Mouse (Mus musculus): ENCODE data around the gene Cdkn3. TPM values are rescaled to one million over a fixed set of nuclear protein-coding genes. Genes with fewer than 3 reads are reported as not detected.

Cdkn3 gene
- polyA plus RNA-seq, 1 experiment = 1.1 TPM

DNA sequence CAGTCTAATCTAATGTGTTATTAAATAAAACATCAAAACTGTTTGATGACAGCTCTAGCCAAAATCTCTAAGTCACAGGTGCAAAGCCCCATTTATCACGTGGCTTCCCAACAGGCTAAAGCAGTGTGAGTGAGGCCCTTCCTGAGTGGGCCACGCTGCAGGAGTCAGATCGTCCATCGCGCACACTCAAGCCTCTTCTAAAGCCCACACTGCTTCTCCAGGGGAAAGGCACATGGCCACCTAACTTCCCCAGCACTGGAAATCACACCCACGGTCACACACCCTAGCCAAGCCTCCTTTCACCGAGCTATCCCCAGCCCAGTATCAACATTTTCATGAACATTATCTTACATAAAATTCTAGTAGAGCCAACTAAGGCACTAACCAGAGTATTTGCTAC, 20.7 kb downstream of the Cdkn3 start:
- WGBS = 87% methylated on average over 7 of the region's 7 CpGs
- Histone ChIP-seq H3K4me3 (replicated peaks; ENCODE audit: extremely low read depth, low read depth, low read length) (no peak overlapping the region), H3K4me1 (ENCODE audit: control insufficient read depth, insufficient read depth, low read length) (no peaks in the 10 kb centered on the region; the same call in 1 of the 2 replicates)
- TF ChIP-seq POLR2A (IDR thresholded peaks at IDR 0.05; ENCODE audit: borderline replicate concordance, extremely low read depth, low read depth, low read length) (no peak), CTCF (IDR thresholded peaks at IDR 0.05; ENCODE audit: insufficient read depth, low read length) (no peak)
- DNase-seq = no peak

- Histone ChIP-seq H3K4me1 (ENCODE audit: control insufficient read depth, insufficient read depth, low read length) (peaks cover 6% of the 10 kb centered on the region; the same call in 1 of the 2 replicates), H3K4me3 (replicated peaks; ENCODE audit: extremely low read depth, low read depth, low read length) (no peak overlapping the region)
- no peak for TF ChIP-seq POLR2A (IDR thresholded peaks at IDR 0.05; ENCODE audit: borderline replicate concordance, extremely low read depth, low read depth, low read length)
- no peak for TF ChIP-seq CTCF (IDR thresholded peaks at IDR 0.05; ENCODE audit: insufficient read depth, low read length)
- DNase-seq = no peak
- 76% methylated on average over 8 of the region's 8 CpGs for WGBS
Measured at GRCm38 (mm10) chr14:46782187-46782828, 22.0 kb downstream of the Cdkn3 start.

- 83% methylated on average over 10 of the region's 10 CpGs for WGBS
- no peak for DNase-seq
- no peak overlapping the region for H3K4me3 ChIP-seq (replicated peaks; ENCODE audit: extremely low read depth, low read depth, low read length)
- TF ChIP-seq CTCF (IDR thresholded peaks at IDR 0.05; ENCODE audit: insufficient read depth, low read length) (no peak), POLR2A (IDR thresholded peaks at IDR 0.05; ENCODE audit: borderline replicate concordance, extremely low read depth, low read depth, low read length) (no peak)
- peaks cover 7% of the 10 kb centered on the region; the same call in 1 of the 2 replicates for H3K4me1 ChIP-seq (ENCODE audit: control insufficient read depth, insufficient read depth, low read length)
Measured at GRCm38 (mm10) chr14:46783327-46783926, 23.1 kb downstream of the Cdkn3 start.

GRCm38 (mm10) chr14:46785247-46785646, 24.9 kb downstream of the Cdkn3 start:
- TF ChIP-seq CTCF (IDR thresholded peaks at IDR 0.05; ENCODE audit: insufficient read depth, low read length) = no peak
- TF ChIP-seq POLR2A (IDR thresholded peaks at IDR 0.05; ENCODE audit: borderline replicate concordance, extremely low read depth, low read depth, low read length) = no peak
- no peak for DNase-seq
- Histone ChIP-seq H3K4me3 (replicated peaks; ENCODE audit: extremely low read depth, low read depth, low read length) (no peak overlapping the region), H3K4me1 (ENCODE audit: control insufficient read depth, insufficient read depth, low read length) (peaks cover 8% of the 10 kb centered on the region; the same call in 1 of the 2 replicates)
- 85% methylated on average over 5 of the region's 5 CpGs for WGBS

GRCm38 (mm10) chr14:46787454-46787786, 27.1 kb downstream of the Cdkn3 start:
- WGBS = under 1% methylated on average over 11 of the region's 11 CpGs
- Histone ChIP-seq H3K4me1 (ENCODE audit: control insufficient read depth, insufficient read depth, low read length) (peaks cover 8% of the 10 kb centered on the region; the same call in 1 of the 2 replicates), H3K4me3 (replicated peaks; ENCODE audit: extremely low read depth, low read depth, low read length) (peak overlapping the region; percentile 91)
- TF ChIP-seq POLR2A (IDR thresholded peaks at IDR 0.05; ENCODE audit: borderline replicate concordance, extremely low read depth, low read depth, low read length) = no peak
- no peak for TF ChIP-seq CTCF (IDR thresholded peaks at IDR 0.05; ENCODE audit: insufficient read depth, low read length)
- DNase-seq = no peak

DNA sequence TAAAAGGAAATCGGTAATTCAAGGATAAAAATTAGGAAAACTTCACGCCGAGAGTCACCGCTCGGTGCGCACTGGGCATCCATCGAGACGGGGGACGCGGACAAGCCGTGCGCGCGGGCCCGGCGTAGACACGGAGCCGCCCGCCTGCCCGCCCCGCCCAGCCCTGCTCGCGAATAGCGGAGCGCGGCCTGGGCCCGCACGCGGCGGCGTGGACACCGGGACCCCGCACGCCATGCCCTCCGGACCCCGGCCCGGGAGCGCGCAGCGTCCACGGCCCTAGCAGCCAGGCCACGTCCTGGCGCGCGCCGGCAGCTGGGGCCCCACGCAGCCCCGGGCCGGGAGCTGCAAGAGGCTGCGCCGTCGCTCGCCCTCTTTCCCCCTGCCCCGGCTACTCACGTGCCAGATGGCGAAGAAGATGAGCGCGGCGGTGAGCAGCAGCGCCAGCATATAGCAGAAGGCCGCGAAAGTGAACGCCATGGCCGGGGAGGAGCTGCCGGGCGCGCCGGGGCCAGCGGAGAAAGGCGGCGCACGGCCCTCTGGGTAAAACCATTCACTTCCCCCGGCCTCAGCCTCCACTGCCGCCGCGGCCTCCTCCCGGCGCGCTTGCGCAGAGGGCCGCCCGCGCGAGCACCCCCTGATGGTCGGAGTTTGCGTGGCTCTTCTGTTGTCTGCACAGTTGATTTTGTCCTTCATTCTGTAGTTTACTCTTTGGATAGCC, 27.6 kb downstream of the Cdkn3 start, which contains the start of gene Cnih1:
Gene Cnih1, minus strand, starts transcription at position 625 of the 718 bp plus-strand sequence.
- 0 out of 2 replicates have a peak, but pooled peaks have one; percentile 18 for TF ChIP-seq POLR2A (IDR thresholded peaks at IDR 0.05; ENCODE audit: borderline replicate concordance, extremely low read depth, low read depth, low read length)
- peak; percentile 61 for TF ChIP-seq CTCF (IDR thresholded peaks at IDR 0.05; ENCODE audit: insufficient read depth, low read length)
- Histone ChIP-seq H3K4me3 (replicated peaks; ENCODE audit: extremely low read depth, low read depth, low read length) (peak within 1 kb of the TSS; percentile 91), H3K4me1 (ENCODE audit: control insufficient read depth, insufficient read depth, low read length) (peaks cover 8% of the 10 kb centered on the region; the same call in 1 of the 2 replicates)
- DNase-seq = peak; percentile 87
- under 1% methylated on average over 85 of the region's 86 CpGs for WGBS

GRCm38 (mm10) chr14:46788505-46788901, 28.2 kb downstream of the Cdkn3 start:
- peaks cover 8% of the 10 kb centered on the region; the same call in 1 of the 2 replicates for H3K4me1 ChIP-seq (ENCODE audit: control insufficient read depth, insufficient read depth, low read length)
- H3K4me3 ChIP-seq (replicated peaks; ENCODE audit: extremely low read depth, low read depth, low read length) = no peak overlapping the region
- WGBS = 10% methylated on average over 8 of the region's 8 CpGs
- no peak for TF ChIP-seq POLR2A (IDR thresholded peaks at IDR 0.05; ENCODE audit: borderline replicate concordance, extremely low read depth, low read depth, low read length)
- no peak for TF ChIP-seq CTCF (IDR thresholded peaks at IDR 0.05; ENCODE audit: insufficient read depth, low read length)
- DNase-seq = no peak

DNA sequence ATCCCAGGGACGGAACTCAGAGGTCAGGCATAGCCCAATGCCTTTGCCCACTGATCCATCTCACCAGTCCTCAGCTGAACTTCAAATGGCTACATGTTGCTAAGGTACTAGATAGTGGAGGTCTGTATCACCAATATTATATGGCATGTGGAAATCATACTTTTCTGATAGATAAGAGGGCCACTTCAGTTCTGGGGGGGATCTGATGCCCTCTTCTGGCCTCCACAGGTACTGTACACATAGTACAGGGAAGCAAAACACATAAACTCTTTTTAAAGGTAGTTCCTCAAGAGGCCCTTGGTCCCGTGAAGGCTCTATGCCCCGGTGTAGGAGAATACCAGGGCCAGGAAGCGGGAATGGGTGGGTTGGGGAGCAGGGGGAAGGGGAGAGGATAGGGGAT, 30.0 kb downstream of the Cdkn3 start:
- Histone ChIP-seq H3K4me3 (replicated peaks; ENCODE audit: extremely low read depth, low read depth, low read length) (no peak overlapping the region), H3K4me1 (ENCODE audit: control insufficient read depth, insufficient read depth, low read length) (peaks cover 8% of the 10 kb centered on the region)
- TF ChIP-seq POLR2A (IDR thresholded peaks at IDR 0.05; ENCODE audit: borderline replicate concordance, extremely low read depth, low read depth, low read length) = no peak
- TF ChIP-seq CTCF (IDR thresholded peaks at IDR 0.05; ENCODE audit: insufficient read depth, low read length) = no peak; the same call in 1 of the 2 replicates
- 64% methylated on average over 4 of the region's 4 CpGs for WGBS
- DNase-seq = no peak

DNA sequence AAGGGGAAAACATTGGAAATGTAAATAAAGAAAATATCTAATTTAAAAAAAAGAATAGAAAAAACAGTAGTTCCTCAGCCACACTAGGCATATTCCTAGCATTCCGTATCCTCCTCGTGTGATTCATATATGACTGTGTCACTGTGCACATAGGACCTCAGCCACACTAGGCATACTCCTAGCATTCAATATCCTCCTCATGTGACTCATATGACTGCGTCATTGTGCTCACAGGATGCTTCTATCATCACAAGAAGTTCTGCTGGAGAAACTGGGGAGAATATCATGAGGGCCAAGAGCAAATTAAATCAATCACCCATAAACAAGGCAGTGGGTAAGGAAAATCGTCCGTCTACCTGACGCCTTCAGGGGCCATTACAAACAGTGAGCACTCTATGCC, 30.4 kb downstream of the Cdkn3 start:
- H3K4me3 ChIP-seq (replicated peaks; ENCODE audit: extremely low read depth, low read depth, low read length) = no peak overlapping the region
- no peak for DNase-seq
- 95% methylated on average over 6 of the region's 6 CpGs for WGBS
- H3K4me1 ChIP-seq (ENCODE audit: control insufficient read depth, insufficient read depth, low read length) = peaks cover 8% of the 10 kb centered on the region
- no peak for TF ChIP-seq POLR2A (IDR thresholded peaks at IDR 0.05; ENCODE audit: borderline replicate concordance, extremely low read depth, low read depth, low read length)
- TF ChIP-seq CTCF (IDR thresholded peaks at IDR 0.05; ENCODE audit: insufficient read depth, low read length) = no peak
